Mouse (Mus musculus): ENCODE measurements around the gene Fbxw5.

DNA sequence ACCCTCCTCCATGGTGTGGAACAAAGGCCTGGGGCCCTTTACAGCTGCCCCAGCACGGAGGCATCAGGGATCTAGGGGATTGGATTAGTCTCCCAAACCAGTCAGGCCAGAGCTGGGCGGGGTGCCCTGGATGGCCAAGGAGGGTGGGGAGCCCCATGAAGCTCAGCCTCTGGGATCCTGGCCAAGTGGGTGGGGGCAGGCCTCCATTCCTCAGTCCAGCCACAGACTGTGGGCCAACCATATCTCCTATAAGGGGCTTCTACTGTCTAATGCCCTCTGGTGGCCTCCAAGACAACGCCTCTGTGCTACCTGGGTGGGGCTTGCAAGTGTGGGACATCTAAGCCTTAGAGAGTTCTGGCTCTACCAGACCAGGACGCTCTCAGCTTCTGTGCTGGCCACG lies 41.6 kb upstream of the Fbxw5 start:
- TF ChIP-seq CTCF (IDR thresholded peaks at IDR 0.05; ENCODE audit: borderline replicate concordance, insufficient read depth, low read depth, low read length) (peak; percentile 22; the same call in 1 of the 2 replicates), POLR2A (IDR thresholded peaks at IDR 0.05; ENCODE audit: borderline replicate concordance, insufficient read depth, low read length) (0 out of 2 replicates have a peak, but pooled peaks have one; percentile 5)

Measured in cerebellum, adult 2 months (tissue).